Mouse (Mus musculus) liver, embryonic 12.5 days (tissue): ENCODE results near the gene Trak2. TPM values are rescaled to one million over a fixed set of nuclear protein-coding genes. Genes with fewer than 3 reads are reported as not detected.

Source experiments
- ATAC-seq: fragments of 200-750 bp; cut with Nextera tagmentation; 2 replicates; pipeline ENCODE4 v1.8.0; 2017; ENCODE audit warnings: moderate number of reproducible peaks, mild to moderate bottlenecking, moderate library complexity
- H3K27ac ChIP-seq: fragments of 300-500 bp; sonication (generic); 2 replicates; pipeline ENCODE4 v1.5.1; 2016; ENCODE audit warnings: mild to moderate bottlenecking
- H3K27me3 ChIP-seq: fragments of 300-500 bp; sonication (generic); replicated peaks from 2 replicates; pipeline ENCODE4 v1.6.1; 2016; ENCODE audit warnings: mild to moderate bottlenecking, moderate library complexity
- H3K36me3 ChIP-seq: fragments of 300-500 bp; sonication (generic); 2 replicates; pipeline ENCODE4 v1.6.1; 2016; ENCODE audit warnings: mild to moderate bottlenecking, moderate library complexity
- H3K4me1 ChIP-seq: fragments of 300-500 bp; sonication (generic); 2 replicates; pipeline ENCODE4 v1.6.1; 2016
- H3K4me2 ChIP-seq: fragments of 300-500 bp; sonication (generic); 2 replicates; pipeline ENCODE4 v1.6.1; 2016; ENCODE audit warnings: mild to moderate bottlenecking, moderate library complexity
- H3K4me3 ChIP-seq: fragments of 300-500 bp; sonication (generic); 2 replicates; pipeline ENCODE4 v1.5.1; 2016; ENCODE audit warnings: mild to moderate bottlenecking, moderate library complexity
- H3K9ac ChIP-seq: fragments of 300-500 bp; sonication (generic); 2 replicates; pipeline ENCODE4 v1.6.1; 2016; ENCODE audit warnings: mild to moderate bottlenecking, moderate library complexity
- H3K9me3 ChIP-seq: fragments of 300-500 bp; sonication (generic); replicated peaks from 2 replicates; pipeline ENCODE4 v1.6.1; 2016; ENCODE audit warnings: mild to moderate bottlenecking, moderate library complexity
- WGBS: fragments of 180-500 bp; shearing (Covaris S2); methylation state at CpG from one replicate; pipeline ENCODE4 v1.1.7; 2016; ENCODE audit not compliant: insufficient replicate concordance; 5-methylcytosine and 5-hydroxymethylcytosine counted together
- polyA plus RNA-seq: library from polyadenylated mRNA; unstranded; fragments of >200 nt; fragmentation: Nextera tagmentation; extraction: Ambion mirVana; gene quantifications from 2 replicates; pipeline ENCODE4 v1.2.1, GENCODE M21; 2016

Gene Trak2
- polyA plus RNA-seq, result 56.5 and 59.8 TPM in 2 replicates

GRCm38 (mm10) chr1:58973366-58974221 lies at the start of gene Trak2, which contains the start of gene Stradb:
Gene Trak2, minus strand, starts transcription at chr1:58973430.
Gene Stradb, plus strand, starts transcription at chr1:58973522.
- Histone ChIP-seq H3K36me3 (peaks cover 26% of the 10 kb centered on the region), H3K27me3 (no peaks in the 10 kb centered on the region), H3K27ac (peak within 1 kb of the TSS; percentile 89), H3K4me2 (peak within 1 kb of the TSS; percentile 79), H3K9me3 (no peaks in the 10 kb centered on the region), H3K9ac (peak within 1 kb of the TSS; percentile 99), H3K4me1 (peaks cover 51% of the 10 kb centered on the region), H3K4me3 (peak within 1 kb of the TSS; percentile 96)
- 1% methylated on average over 69 of the region's 69 CpGs for WGBS
- ATAC-seq, result peak; percentile 92

DNA sequence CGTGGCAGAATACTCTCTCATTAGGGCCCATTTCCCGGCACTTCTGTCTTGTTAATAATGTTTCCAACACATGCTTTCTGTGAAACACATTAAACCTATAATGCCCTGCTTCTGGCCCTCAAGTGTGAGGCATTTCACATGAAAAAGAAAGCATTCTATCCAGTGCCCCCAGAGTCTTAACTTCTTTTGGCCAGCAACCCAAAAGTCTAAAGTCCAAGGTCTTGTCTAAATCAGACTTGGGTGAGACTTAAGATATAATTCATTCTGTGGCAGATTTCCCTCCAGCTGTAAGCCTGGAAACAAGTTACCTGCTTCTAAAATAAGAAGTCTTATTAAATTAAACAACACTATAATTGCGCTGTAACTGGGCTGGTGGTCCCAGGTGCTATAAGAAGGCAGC lies 48.3 kb upstream of the Trak2 start:
- Histone ChIP-seq H3K4me3 (no peak overlapping the region), H3K4me1 (no peaks in the 10 kb centered on the region), H3K27ac (no peak overlapping the region), H3K27me3 (no peaks in the 10 kb centered on the region), H3K36me3 (no peaks in the 10 kb centered on the region), H3K9ac (no peak overlapping the region), H3K9me3 (no peaks in the 10 kb centered on the region), H3K4me2 (no peak overlapping the region)
- 80% methylated on average over 3 of the region's 3 CpGs for WGBS
- ATAC-seq, result no peak

DNA sequence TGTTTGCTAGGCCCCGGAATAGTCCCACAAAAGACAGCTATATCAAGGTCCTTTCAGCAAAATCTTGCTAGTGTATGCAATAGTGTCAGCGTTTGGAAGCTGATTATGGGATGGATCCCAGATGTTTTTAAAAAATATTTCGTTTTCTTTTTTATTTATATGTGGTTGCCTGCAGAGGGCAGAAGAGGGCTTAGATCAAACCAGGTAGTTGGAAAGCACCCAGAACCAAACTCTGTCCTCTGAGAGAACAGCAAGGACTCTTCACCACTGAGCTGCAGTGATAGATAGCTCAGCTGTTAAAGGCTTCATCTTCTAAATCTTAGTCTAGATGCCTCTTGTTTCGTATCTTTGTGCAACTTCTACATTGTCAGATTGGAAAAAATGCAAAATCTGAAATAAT lies 36.0 kb upstream of the Trak2 start:
- no peak for ATAC-seq
- H3K27me3 ChIP-seq, result no peaks in the 10 kb centered on the region
- 31% methylated on average over 4 of the region's 4 CpGs for WGBS
- no peaks in the 10 kb centered on the region for H3K36me3 ChIP-seq
- no peak overlapping the region for H3K4me3 ChIP-seq
- no peak overlapping the region for H3K27ac ChIP-seq
- H3K9ac ChIP-seq, result no peak overlapping the region
- no peaks in the 10 kb centered on the region for H3K9me3 ChIP-seq
- H3K4me2 ChIP-seq, result no peak overlapping the region
- H3K4me1 ChIP-seq, result no peaks in the 10 kb centered on the region

GRCm38 (mm10) chr1:58995313-58995712 lies 22.1 kb upstream of the Trak2 start:
- Histone ChIP-seq H3K36me3 (peaks cover 54% of the 10 kb centered on the region), H3K4me2 (no peak overlapping the region), H3K4me1 (peaks cover 13% of the 10 kb centered on the region), H3K27ac (no peak overlapping the region), H3K27me3 (0 out of 2 replicates have a peak, but pooled peaks cover 2% of the 10 kb centered on the region), H3K9ac (no peak overlapping the region), H3K9me3 (no peaks in the 10 kb centered on the region), H3K4me3 (no peak overlapping the region)
- no peak for ATAC-seq
- 54% methylated on average over 5 of the region's 5 CpGs for WGBS

DNA sequence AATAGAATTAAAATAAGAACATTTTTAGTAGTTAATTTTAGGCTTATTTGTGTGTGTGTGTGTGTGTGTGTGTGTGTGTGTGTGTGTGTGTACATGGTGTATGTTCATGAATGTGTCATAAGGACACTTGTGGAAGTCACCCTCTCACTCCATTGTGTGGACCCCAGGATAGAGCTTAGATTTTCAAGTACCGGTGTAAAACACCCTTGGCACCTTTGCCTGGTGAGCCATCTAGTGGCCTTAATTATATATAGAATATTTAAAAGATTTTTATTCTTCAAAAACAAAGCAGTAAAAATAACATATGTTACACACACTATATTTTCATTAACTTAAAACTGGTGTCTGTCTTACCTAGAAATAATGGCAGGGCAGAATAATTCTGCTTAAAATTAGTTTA lies 20.5 kb upstream of the Trak2 start:
- peaks cover 68% of the 10 kb centered on the region for H3K36me3 ChIP-seq

DNA sequence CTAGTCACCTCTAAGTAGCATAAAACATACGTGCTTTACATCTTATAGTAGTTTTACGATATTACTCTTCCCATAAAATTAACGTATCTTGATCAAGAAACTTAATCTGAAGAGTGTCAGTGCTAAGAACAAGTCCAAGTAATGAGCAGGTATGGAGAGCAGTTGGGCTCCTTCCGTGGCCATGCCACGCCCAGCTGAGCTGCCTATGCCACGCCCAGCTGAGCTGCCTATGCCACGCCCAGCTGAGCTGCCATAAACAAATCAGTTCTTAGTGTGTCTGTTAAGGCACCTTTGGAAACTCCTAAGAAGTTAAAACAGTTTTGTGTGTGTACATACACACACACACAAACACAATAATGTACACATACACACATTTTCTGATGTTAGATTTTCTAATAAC lies 19.9 kb upstream of the Trak2 start:
- no peaks in the 10 kb centered on the region for H3K27me3 ChIP-seq
- H3K4me1 ChIP-seq, result peaks cover 13% of the 10 kb centered on the region
- whole genome bisulfite sequencing, result 62% methylated on average over 7 of the region's 7 CpGs
- H3K9me3 ChIP-seq, result no peaks in the 10 kb centered on the region
- H3K27ac ChIP-seq, result no peak overlapping the region
- H3K36me3 ChIP-seq, result peaks cover 73% of the 10 kb centered on the region
- H3K4me3 ChIP-seq, result no peak overlapping the region
- H3K4me2 ChIP-seq, result peak overlapping the region; percentile 17; the same call in 1 of the 2 replicates
- ATAC-seq, result peak; percentile 87
- H3K9ac ChIP-seq, result no peak overlapping the region

More for the DNA sequence above, 20.5 kb upstream of the Trak2 start:
- H3K27me3 ChIP-seq, result no peaks in the 10 kb centered on the region
- 80% methylated on average over 1 of the region's 1 CpGs for WGBS
- peaks cover 13% of the 10 kb centered on the region for H3K4me1 ChIP-seq
- no peaks in the 10 kb centered on the region for H3K9me3 ChIP-seq
- ATAC-seq, result no peak
- no peak overlapping the region for H3K27ac ChIP-seq
- H3K9ac ChIP-seq, result no peak overlapping the region
- no peak overlapping the region for H3K4me3 ChIP-seq
- H3K4me2 ChIP-seq, result no peak overlapping the region

DNA sequence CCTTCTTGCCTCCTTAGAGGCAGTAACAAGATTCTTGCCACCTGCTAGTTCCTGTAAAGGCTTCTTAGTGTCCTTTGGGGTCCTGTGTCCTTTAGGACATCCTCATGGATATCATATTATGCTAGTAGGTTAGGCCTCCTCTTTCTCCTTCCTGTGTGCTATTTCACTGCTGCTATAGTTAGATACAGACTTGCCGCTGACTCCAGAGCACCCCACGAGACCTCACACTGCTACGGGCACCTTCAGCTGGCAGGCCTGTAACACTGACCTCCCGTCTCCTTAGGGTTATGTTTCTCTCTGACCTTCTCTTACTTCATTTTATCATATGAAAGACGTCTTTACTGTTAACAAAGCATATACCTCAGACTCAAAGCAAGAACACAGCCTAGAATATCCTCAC lies 11.4 kb upstream of the Trak2 start:
- Histone ChIP-seq H3K27me3 (no peaks in the 10 kb centered on the region), H3K9ac (no peak overlapping the region), H3K36me3 (peaks cover 89% of the 10 kb centered on the region), H3K4me2 (no peak overlapping the region), H3K27ac (no peak overlapping the region), H3K4me3 (no peak overlapping the region), H3K9me3 (no peaks in the 10 kb centered on the region), H3K4me1 (no peaks in the 10 kb centered on the region; the same call in 1 of the 2 replicates)
- WGBS, result 79% methylated on average over 5 of the region's 5 CpGs
- no peak for ATAC-seq

- H3K36me3 ChIP-seq, result peaks cover 80% of the 10 kb centered on the region
- H3K27ac ChIP-seq, result no peak overlapping the region
- no peaks in the 10 kb centered on the region for H3K9me3 ChIP-seq
- H3K4me2 ChIP-seq, result no peak overlapping the region
- no peaks in the 10 kb centered on the region; the same call in 1 of the 2 replicates for H3K4me1 ChIP-seq
- no peak overlapping the region for H3K9ac ChIP-seq
- ATAC-seq, result no peak
- H3K27me3 ChIP-seq, result no peaks in the 10 kb centered on the region
- whole genome bisulfite sequencing, result 77% methylated on average over 3 of the region's 3 CpGs
- no peak overlapping the region for H3K4me3 ChIP-seq
Measured at GRCm38 (mm10) chr1:58982276-58982675, 9.0 kb upstream of the Trak2 start.

GRCm38 (mm10) chr1:58972851-58973365 lies 322 bp downstream of the Trak2 start:
- peak overlapping the region; percentile 96 for H3K4me3 ChIP-seq
- peaks cover 58% of the 10 kb centered on the region for H3K4me1 ChIP-seq
- peak overlapping the region; percentile 89 for H3K27ac ChIP-seq
- peak; percentile 27 for ATAC-seq
- WGBS, result under 1% methylated on average over 28 of the region's 28 CpGs
- no peaks in the 10 kb centered on the region for H3K9me3 ChIP-seq
- peak overlapping the region; percentile 99 for H3K9ac ChIP-seq
- no peaks in the 10 kb centered on the region for H3K27me3 ChIP-seq
- peaks cover 25% of the 10 kb centered on the region for H3K36me3 ChIP-seq
- peak overlapping the region; percentile 79 for H3K4me2 ChIP-seq

GRCm38 (mm10) chr1:58971097-58971496 lies 2.1 kb downstream of the Trak2 start:
- Histone ChIP-seq H3K4me3 (peak overlapping the region; percentile 96), H3K36me3 (peaks cover 22% of the 10 kb centered on the region), H3K27me3 (no peaks in the 10 kb centered on the region), H3K4me2 (peak overlapping the region; percentile 79), H3K9ac (peak overlapping the region; percentile 99), H3K4me1 (peaks cover 74% of the 10 kb centered on the region), H3K27ac (peak overlapping the region; percentile 89), H3K9me3 (no peaks in the 10 kb centered on the region)
- 60% methylated on average over 6 of the region's 6 CpGs for WGBS
- no peak for ATAC-seq

- H3K9ac ChIP-seq, result peak overlapping the region; percentile 99
- peak overlapping the region; percentile 96 for H3K4me3 ChIP-seq
- peaks cover 29% of the 10 kb centered on the region for H3K36me3 ChIP-seq
- H3K27me3 ChIP-seq, result no peaks in the 10 kb centered on the region
- H3K4me1 ChIP-seq, result peaks cover 76% of the 10 kb centered on the region
- no peak for ATAC-seq
- WGBS, result 31% methylated on average over 5 of the region's 5 CpGs
- peak overlapping the region; percentile 79 for H3K4me2 ChIP-seq
- H3K9me3 ChIP-seq, result no peaks in the 10 kb centered on the region
- H3K27ac ChIP-seq, result peak overlapping the region; percentile 89
Measured at GRCm38 (mm10) chr1:58970054-58970453, 3.2 kb downstream of the Trak2 start.

GRCm38 (mm10) chr1:58967534-58967933 lies 5.7 kb downstream of the Trak2 start:
- no peaks in the 10 kb centered on the region for H3K9me3 ChIP-seq
- WGBS, result 41% methylated on average over 4 of the region's 4 CpGs
- no peaks in the 10 kb centered on the region for H3K27me3 ChIP-seq
- no peak for ATAC-seq
- peaks cover 39% of the 10 kb centered on the region for H3K36me3 ChIP-seq
- H3K4me1 ChIP-seq, result peaks cover 94% of the 10 kb centered on the region
- peak overlapping the region; percentile 61 for H3K27ac ChIP-seq
- H3K9ac ChIP-seq, result peak overlapping the region; percentile 32
- peak overlapping the region; percentile 79 for H3K4me2 ChIP-seq
- peak overlapping the region; percentile 10; the same call in 1 of the 2 replicates for H3K4me3 ChIP-seq
